Mouse (Mus musculus) C2C12 (cell line): ENCODE results near the gene Bcdin3d.

Experiments
- CTCF ChIP-seq: IDR thresholded peaks from one replicate; pipeline ENCODE4 v1.5.1; 2011; ENCODE audit not compliant: control insufficient read depth, insufficient read depth, insufficient read length
- MYOD1 ChIP-seq: IDR thresholded peaks from one replicate; pipeline ENCODE4 v1.6.1; 2011; ENCODE audit warnings: low read depth; ENCODE audit not compliant: control insufficient read depth, insufficient read length
- USF1 ChIP-seq: IDR thresholded peaks from one replicate; pipeline ENCODE4 v1.6.1; 2011; ENCODE audit warnings: low read depth, mild to moderate bottlenecking, control low read depth, moderate library complexity

- TF ChIP-seq USF1 (no peak), CTCF (no peak), MYOD1 (no peak)
Measured at GRCm38 (mm10) chr15:99519626-99520025, 45.1 kb upstream of the Bcdin3d start.
